In the genomic region with DNA sequence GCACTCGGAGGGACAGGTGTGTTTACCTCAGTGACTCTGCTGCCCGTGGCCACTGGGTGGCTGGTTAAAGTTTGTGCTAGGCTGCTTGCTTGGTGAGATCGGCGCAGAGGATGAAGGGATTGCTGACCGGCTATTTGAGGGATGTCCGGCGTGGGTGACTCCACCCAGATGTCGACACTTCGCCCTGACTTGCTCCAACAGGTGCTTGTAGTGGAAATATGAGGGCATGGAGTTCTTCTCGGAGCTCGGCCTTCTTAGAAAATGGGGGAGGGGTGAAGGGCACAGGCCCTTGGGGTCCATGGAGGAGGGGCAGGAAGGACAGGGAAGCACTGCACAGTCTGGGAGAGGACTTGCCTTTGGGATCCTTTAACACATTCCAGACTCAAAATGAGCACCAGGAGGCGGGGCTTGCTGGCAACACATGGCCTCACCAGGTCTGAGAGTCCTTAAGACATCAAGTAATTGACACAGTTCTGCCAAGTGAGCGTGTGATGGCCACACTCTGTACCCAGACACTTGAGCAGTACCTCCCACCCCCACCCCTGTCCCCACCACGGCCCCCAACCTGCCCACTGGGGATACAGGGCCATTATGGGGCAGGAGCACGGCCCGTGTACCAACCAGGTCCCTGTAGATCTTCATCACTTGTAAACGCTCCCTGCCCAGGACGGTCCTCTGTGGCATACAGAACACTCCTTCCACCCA, we compare ENCODE assay signal across 11 mouse cellular contexts.
DNase-seq lines count a peak whose midpoint lies in the region; ATAC-seq lines count a peak whose summit lies in the region.
"Had no signal": no experiment of that assay in that cellular context is flagged by ENCODE, and none has a peak within 500 bp of the region (broad histone marks: within the 10 kb centered on the region; RNA-seq: fewer than 3 reads in every experiment).

No protein-coding gene starts in this region.

- peak; percentile 20 for ATAC-seq in heart, embryonic 14.5 days (ENCODE audit: insufficient number of reproducible peaks, insufficient read depth, low FRiP score, low read depth)
- 0 out of 2 replicates have a peak, but pooled peaks have one; percentile 53 for ATAC-seq in embryonic facial prominence, embryonic 11.5 days (replicated peaks; ENCODE audit: insufficient number of reproducible peaks, low FRiP score, low TSS enrichment, low read depth)
- ATAC-seq in inflammation-experienced regulatory T-cells, adult 6 months, result no peak

- no peaks in the 10 kb centered on the region for H3K36me3 ChIP-seq in heart, embryonic 14.5 days (ENCODE audit: control insufficient read depth, insufficient read depth, low read length)
- no peaks in the 10 kb centered on the region for H3K36me3 ChIP-seq in embryonic facial prominence, embryonic 11.5 days (replicated peaks; ENCODE audit: control insufficient read depth, insufficient read depth, low read depth, low read length)
- H3K36me3 ChIP-seq: hindbrain, embryonic 15.5 days had no signal

- 53% methylated on average over 18 of the region's 18 CpGs for WGBS in heart, embryonic 14.5 days
- WGBS in embryonic facial prominence, embryonic 11.5 days, result 65% methylated on average over 18 of the region's 18 CpGs

- H3K4me3 ChIP-seq in heart, embryonic 14.5 days (ENCODE audit: control insufficient read depth in 1 of 2, insufficient read depth in 1 of 2, low read depth in 1 of 2, low read length in 2 of 2), result no peak overlapping the region
- no peak overlapping the region for H3K4me3 ChIP-seq in embryonic facial prominence, embryonic 11.5 days (ENCODE audit: low read depth, low read length)
- H3K4me3 ChIP-seq: hindbrain, embryonic 15.5 days had no signal

- peaks cover 22 to 31% of the 10 kb centered on the region in 2 experiments for H3K4me1 ChIP-seq in heart, embryonic 14.5 days (ENCODE audit: control insufficient read depth in 2 of 2, insufficient read depth in 2 of 2, low read length in 2 of 2)
- no peaks in the 10 kb centered on the region for H3K4me1 ChIP-seq in embryonic facial prominence, embryonic 11.5 days (ENCODE audit: control insufficient read depth, insufficient read depth, low read length)

- intact Hi-C loops in heart, postnatal 10 days (cut with DNase I), result no loop called here

- H3K27ac ChIP-seq in heart, embryonic 14.5 days (replicated peaks in 1 of 2; ENCODE audit: control insufficient read depth in 1 of 2, insufficient read depth in 1 of 2, low read depth in 2 of 2, low read length in 2 of 2), result no peak overlapping the region
- H3K27ac ChIP-seq in embryonic facial prominence, embryonic 11.5 days (replicated peaks; ENCODE audit: low read depth, low read length), result no peak overlapping the region
- H3K27ac ChIP-seq: hindbrain, embryonic 15.5 days; liver, embryonic 14.5 days had no signal

- H3K4me2 ChIP-seq in heart, embryonic 14.5 days (ENCODE audit: low read length), result no peak overlapping the region
- H3K4me2 ChIP-seq in embryonic facial prominence, embryonic 11.5 days (ENCODE audit: low read depth, low read length), result no peak overlapping the region
- H3K4me2 ChIP-seq: hindbrain, embryonic 15.5 days had no signal

- no peaks in the 10 kb centered on the region for H3K9me3 ChIP-seq in heart, embryonic 14.5 days (ENCODE audit: control insufficient read depth, low read length)
- no peaks in the 10 kb centered on the region for H3K9me3 ChIP-seq in embryonic facial prominence, embryonic 11.5 days (replicated peaks; ENCODE audit: control insufficient read depth, low read length)
- H3K9me3 ChIP-seq: hindbrain, embryonic 15.5 days had no signal

- no peaks in the 10 kb centered on the region for H3K27me3 ChIP-seq in heart, embryonic 14.5 days (ENCODE audit: control insufficient read depth, insufficient read depth, low read length)
- H3K27me3 ChIP-seq in embryonic facial prominence, embryonic 11.5 days (ENCODE audit: control insufficient read depth, insufficient read depth, low read length), result no peaks in the 10 kb centered on the region
- H3K27me3 ChIP-seq: hindbrain, embryonic 15.5 days had no signal

- no peak for DNase-seq in heart, postnatal 10 days
- DNase-seq in embryonic facial prominence, embryonic 11.5 days (ENCODE audit: low spot score), result peak; percentile 61
- DNase-seq in kidney, postnatal 10 days, result peak; percentile 53
- DNase-seq in lung, postnatal 25 days (ENCODE audit: low spot score), result peak; percentile 89
- no peak for DNase-seq in ovary, postnatal 10 days (ENCODE audit: low spot score)
- DNase-seq in adrenal gland, postnatal 36 days, result no peak
- DNase-seq: cerebellum, adult 8-10 months had no signal

- H3K9ac ChIP-seq in heart, embryonic 14.5 days (ENCODE audit: low read length), result no peak overlapping the region
- H3K9ac ChIP-seq in embryonic facial prominence, embryonic 11.5 days (replicated peaks; ENCODE audit: low read length), result no peak overlapping the region
- H3K9ac ChIP-seq: hindbrain, embryonic 15.5 days; liver, embryonic 14.5 days had no signal

Comparison
In these comparisons a context has a peak if more than half of its experiments do, and no peak if none do; other contexts are left out.
1. DNase-seq: peak in embryonic facial prominence, embryonic 11.5 days (single experiment), kidney, postnatal 10 days (single experiment) and lung, postnatal 25 days (single experiment); none in heart, postnatal 10 days (0 of 2), ovary, postnatal 10 days (single experiment) and adrenal gland, postnatal 36 days (0 of 2).